In the genomic region with DNA sequence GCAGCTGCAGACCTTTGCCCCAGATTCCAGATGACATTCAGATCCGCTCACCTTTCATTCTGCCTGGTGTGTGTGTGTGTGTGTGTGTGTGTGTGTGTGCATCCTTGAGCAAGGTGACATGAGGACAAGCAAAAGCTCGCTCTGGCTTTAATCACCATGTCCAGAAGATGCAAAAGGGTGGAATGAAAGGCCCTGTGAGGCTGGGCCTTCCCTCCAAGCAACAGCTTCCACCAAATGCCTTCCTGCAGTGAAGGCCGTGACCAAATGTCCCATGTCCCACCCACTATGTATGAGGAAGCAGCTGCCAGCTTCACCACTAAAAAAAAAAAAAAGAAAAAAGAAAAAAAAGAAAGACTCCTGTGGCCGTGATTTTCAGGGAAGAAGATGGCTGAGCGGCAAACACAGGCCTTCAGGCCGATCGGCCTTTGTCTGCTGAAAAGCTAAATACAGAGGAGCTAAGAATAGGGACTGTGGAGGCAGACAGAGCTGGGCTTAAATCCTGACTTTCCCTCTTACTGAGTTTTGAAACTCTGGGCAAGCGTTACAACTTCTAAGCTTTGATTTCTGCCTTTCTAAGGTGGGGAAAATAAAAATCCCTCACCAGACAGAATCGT, we compare ENCODE assay signal across 33 mouse cellular contexts. TPM values are rescaled to one million over a fixed set of nuclear protein-coding genes. Genes with fewer than 3 reads are reported as not detected.
DNase-seq lines count a peak whose midpoint lies in the region; ATAC-seq and TF ChIP-seq lines count a peak whose summit lies in the region.
"Had no signal": no experiment of that assay in that cellular context is flagged by ENCODE, and none has a peak within 500 bp of the region (broad histone marks: within the 10 kb centered on the region; RNA-seq: fewer than 3 reads in every experiment).

No protein-coding gene starts in this region.

- no peaks in the 10 kb centered on the region for H3K9me3 ChIP-seq in hindbrain, embryonic 10.5 days
- H3K9me3 ChIP-seq in hindbrain, embryonic 16.5 days (ENCODE audit: control insufficient read depth, low read length), result no peaks in the 10 kb centered on the region
- no peaks in the 10 kb centered on the region for H3K9me3 ChIP-seq in midbrain, embryonic 12.5 days
- no peaks in the 10 kb centered on the region for H3K9me3 ChIP-seq in midbrain, postnatal 0 days (ENCODE audit: low read length)
- H3K9me3 ChIP-seq: embryonic facial prominence, embryonic 10.5 days; embryonic facial prominence, embryonic 15.5 days; forebrain, embryonic 12.5 days; heart, embryonic 12.5 days; limb, embryonic 10.5 days; limb, embryonic 15.5 days; liver, embryonic 13.5 days; midbrain, embryonic 13.5 days had no signal

- H3K4me1 ChIP-seq in hindbrain, embryonic 10.5 days (replicated peaks), result peaks cover 19% of the 10 kb centered on the region
- H3K4me1 ChIP-seq in hindbrain, embryonic 16.5 days (ENCODE audit: control insufficient read depth, insufficient read depth, low read depth, low read length), result no peaks in the 10 kb centered on the region
- H3K4me1 ChIP-seq in midbrain, embryonic 12.5 days, result peaks cover 7% of the 10 kb centered on the region; the same call in 1 of the 2 replicates
- H3K4me1 ChIP-seq in midbrain, postnatal 0 days (ENCODE audit: insufficient read depth, low read length), result no peaks in the 10 kb centered on the region; the same call in 1 of the 2 replicates
- H3K4me1 ChIP-seq: embryonic facial prominence, embryonic 15.5 days; heart, embryonic 12.5 days; limb, embryonic 10.5 days; limb, embryonic 15.5 days; liver, embryonic 13.5 days had no signal

- 67% methylated on average over 9 of the region's 9 CpGs for WGBS in hindbrain, embryonic 10.5 days
- WGBS in hindbrain, embryonic 16.5 days, result 58% methylated on average over 9 of the region's 9 CpGs
- WGBS in midbrain, embryonic 12.5 days, result 54% methylated on average over 9 of the region's 9 CpGs
- WGBS in midbrain, postnatal 0 days, result 36% methylated on average over 9 of the region's 9 CpGs
- 65% methylated on average over 9 of the region's 9 CpGs for WGBS in macrophage (ENCODE audit: missing documents)

- no peak overlapping the region for H3K4me3 ChIP-seq in hindbrain, embryonic 10.5 days
- no peak overlapping the region for H3K4me3 ChIP-seq in hindbrain, embryonic 16.5 days (ENCODE audit: low read length)
- no peak overlapping the region for H3K4me3 ChIP-seq in midbrain, embryonic 12.5 days
- no peak overlapping the region for H3K4me3 ChIP-seq in midbrain, postnatal 0 days (ENCODE audit: low read depth, low read length)
- H3K4me3 ChIP-seq in macrophage (ENCODE audit: inconsistent target), result no peak overlapping the region
- H3K4me3 ChIP-seq: embryonic facial prominence, embryonic 10.5 days; embryonic facial prominence, embryonic 15.5 days; forebrain, embryonic 12.5 days; heart, embryonic 12.5 days; limb, embryonic 10.5 days; limb, embryonic 15.5 days; liver, embryonic 13.5 days; midbrain, embryonic 13.5 days had no signal

- ATAC-seq in hindbrain, embryonic 16.5 days, result no peak
- no peak for ATAC-seq in midbrain, embryonic 12.5 days (ENCODE audit: low FRiP score, low read depth)
- ATAC-seq in midbrain, postnatal 0 days (ENCODE audit: low FRiP score), result no peak
- ATAC-seq: CD4-positive, CD25-positive, alpha-beta regulatory T cell, adult 4 months; inflammation-experienced regulatory T-cells, adult 6 months; midbrain, embryonic 13.5 days had no signal

- no peaks in the 10 kb centered on the region for H3K36me3 ChIP-seq in hindbrain, embryonic 10.5 days
- H3K36me3 ChIP-seq in hindbrain, embryonic 16.5 days (ENCODE audit: control insufficient read depth, insufficient read depth, low read length), result no peaks in the 10 kb centered on the region
- no peaks in the 10 kb centered on the region for H3K36me3 ChIP-seq in midbrain, embryonic 12.5 days
- no peaks in the 10 kb centered on the region for H3K36me3 ChIP-seq in midbrain, postnatal 0 days (ENCODE audit: insufficient read depth, low read length)
- H3K36me3 ChIP-seq in macrophage (ENCODE audit: inconsistent target), result no peaks in the 10 kb centered on the region
- H3K36me3 ChIP-seq: embryonic facial prominence, embryonic 10.5 days; embryonic facial prominence, embryonic 15.5 days; forebrain, embryonic 12.5 days; heart, embryonic 12.5 days; limb, embryonic 10.5 days; limb, embryonic 15.5 days; liver, embryonic 13.5 days; midbrain, embryonic 13.5 days had no signal

- no peaks in the 10 kb centered on the region for H3K79me2 ChIP-seq in macrophage (ENCODE audit: inconsistent target)

- 0 out of 2 replicates have a peak overlapping the region, but pooled peaks have one; percentile 23 for H3K27ac ChIP-seq in hindbrain, embryonic 10.5 days
- no peak overlapping the region for H3K27ac ChIP-seq in hindbrain, embryonic 16.5 days (ENCODE audit: low read depth, low read length)
- H3K27ac ChIP-seq in midbrain, embryonic 12.5 days (replicated peaks), result peak overlapping the region; percentile 27; the same call in 1 of the 2 replicates
- H3K27ac ChIP-seq in midbrain, postnatal 0 days (ENCODE audit: low read depth, low read length), result no peak overlapping the region
- 0 out of 2 replicates have a peak overlapping the region, but pooled peaks have one; percentile 2 for H3K27ac ChIP-seq in macrophage
- H3K27ac ChIP-seq: embryonic facial prominence, embryonic 10.5 days; embryonic facial prominence, embryonic 15.5 days; forebrain, embryonic 12.5 days; hindbrain, embryonic 14.5 days; limb, embryonic 10.5 days; limb, embryonic 15.5 days; liver, embryonic 13.5 days; midbrain, embryonic 13.5 days had no signal

- no peaks in the 10 kb centered on the region for H3K27me3 ChIP-seq in hindbrain, embryonic 10.5 days (ENCODE audit: insufficient read depth, poor library complexity, severe bottlenecking)
- no peaks in the 10 kb centered on the region for H3K27me3 ChIP-seq in hindbrain, embryonic 16.5 days (replicated peaks; ENCODE audit: control insufficient read depth, insufficient read depth, low read length)
- no peaks in the 10 kb centered on the region for H3K27me3 ChIP-seq in midbrain, embryonic 12.5 days
- H3K27me3 ChIP-seq in midbrain, postnatal 0 days (ENCODE audit: insufficient read depth, low read length), result no peaks in the 10 kb centered on the region
- H3K27me3 ChIP-seq: embryonic facial prominence, embryonic 15.5 days; limb, embryonic 15.5 days; liver, embryonic 13.5 days; midbrain, embryonic 13.5 days had no signal

- H3K4me2 ChIP-seq in hindbrain, embryonic 16.5 days (ENCODE audit: low read length), result no peak overlapping the region
- H3K4me2 ChIP-seq in midbrain, embryonic 12.5 days (replicated peaks), result no peak overlapping the region
- no peak overlapping the region for H3K4me2 ChIP-seq in midbrain, postnatal 0 days (ENCODE audit: low read depth, low read length, poor library complexity, severe bottlenecking)
- H3K4me2 ChIP-seq: embryonic facial prominence, embryonic 15.5 days; forebrain, embryonic 12.5 days; heart, embryonic 12.5 days; hindbrain, embryonic 14.5 days; limb, embryonic 15.5 days; liver, embryonic 13.5 days; midbrain, embryonic 13.5 days had no signal

- DNase-seq in hindbrain, embryonic 10.5 days (ENCODE audit: low spot score), result no peak
- DNase-seq in midbrain, postnatal 0 days (ENCODE audit: low spot score), result no peak
- DNase-seq in lung, adult 18-20 months, result no peak
- DNase-seq in kidney, postnatal 25 days, result no peak
- DNase-seq: adrenal gland, adult 2 months; adrenal gland, postnatal 36 days; cerebellum, adult 18-20 months; gastrocnemius, postnatal 25 days; heart, postnatal 4 days; kidney, adult 11 months; kidney, postnatal 14 days; liver, embryonic 13.5 days; lung, adult 2 months; lung, postnatal 10 days; right cerebral cortex, adult 18-20 months; spleen, adult 18-20 months; thymus, adult 2 months; thymus, postnatal 4 days had no signal

- TF ChIP-seq CTCF in midbrain, postnatal 0 days (IDR thresholded peaks at IDR 0.05), result no peak

- H3K9ac ChIP-seq in hindbrain, embryonic 16.5 days (ENCODE audit: low read depth, low read length), result no peak overlapping the region
- no peak overlapping the region for H3K9ac ChIP-seq in midbrain, embryonic 12.5 days (replicated peaks)
- no peak overlapping the region for H3K9ac ChIP-seq in midbrain, postnatal 0 days (replicated peaks; ENCODE audit: low read length, poor library complexity, severe bottlenecking)
- H3K9ac ChIP-seq: embryonic facial prominence, embryonic 15.5 days; forebrain, embryonic 12.5 days; heart, embryonic 12.5 days; hindbrain, embryonic 14.5 days; limb, embryonic 15.5 days; liver, embryonic 13.5 days; midbrain, embryonic 13.5 days had no signal

RNA-seq across cellular contexts. Expression of a gene that starts 14.3 kb away (rescaled TPM):
- 0.07 and 0.09 TPM in 2 replicates for polyA plus RNA-seq in hindbrain, embryonic 10.5 days (2016; fragmentation: Nextera tagmentation; extraction: Ambion mirVana)
- polyA plus RNA-seq in hindbrain, embryonic 16.5 days (2015; fragmentation: Nextera tagmentation; extraction: Ambion mirVana), result 1.1 TPM in 2 replicates
- polyA plus RNA-seq in midbrain, embryonic 12.5 days (2016; fragmentation: Nextera tagmentation; extraction: Ambion mirVana), result 0.08 and 0.34 TPM in 2 replicates
- total RNA-seq in midbrain, postnatal 0 days (2014; rRNA removed), result 2.0 and 2.3 TPM in 2 replicates
- 1.2 and 1.5 TPM in 2 replicates for polyA plus RNA-seq in midbrain, postnatal 0 days (2015; fragmentation: Nextera tagmentation; extraction: Ambion mirVana)
- total RNA-seq in macrophage (2018; cell fraction: chromatin; rRNA removed), result 10 to 100 TPM in 1 of 26 experiments, 1 to 10 TPM in 15, under 1 TPM in 9, not detected in 1; 0.21 to 10.4 (median 2.4) TPM
- 1 to 10 TPM in 13 of 26 experiments, under 1 TPM in 13; 0.24 to 5.3 (median 1.4) TPM for total RNA-seq in macrophage (2018; cell fraction: cytosol; rRNA removed)
- 10 to 100 TPM in 3 of 26 experiments, 1 to 10 TPM in 14, under 1 TPM in 9; 0.34 to 12.6 (median 3.5) TPM for total RNA-seq in macrophage (2018; cell fraction: nucleus; rRNA removed)
- polyA plus RNA-seq in macrophage (2018), result 0.34 to 0.64 TPM (median 0.52 TPM) in 3 replicates
- total RNA-seq: gastrocnemius, postnatal 25 days had no signal
- polyA plus RNA-seq: embryonic facial prominence, embryonic 10.5 days; forebrain, embryonic 12.5 days; heart, embryonic 12.5 days; kidney, embryonic 14.5 days; limb, embryonic 15.5 days; neural tube, embryonic 11.5 days had no signal

Comparison
In these comparisons a context has a peak if more than half of its experiments do, and no peak if none do; other contexts are left out.
1. H3K27ac ChIP-seq: peak in hindbrain, embryonic 10.5 days (single experiment), midbrain, embryonic 12.5 days (single experiment) and macrophage (single experiment); none in hindbrain, embryonic 16.5 days (single experiment) and midbrain, postnatal 0 days (single experiment).